Mouse (Mus musculus) right cerebral cortex, adult 18-20 months (tissue): Measurements from ENCODE around the gene Tcte1.
A peak's percentile ranks its signal among the peaks of the same experiment; 100 is the strongest.

Experiments used
- DNase-seq: peaks from one replicate; pipeline ENCODE4 v3.0.0; 2022; ENCODE audit warnings: mixed read lengths

Tcte1 gene

DNA sequence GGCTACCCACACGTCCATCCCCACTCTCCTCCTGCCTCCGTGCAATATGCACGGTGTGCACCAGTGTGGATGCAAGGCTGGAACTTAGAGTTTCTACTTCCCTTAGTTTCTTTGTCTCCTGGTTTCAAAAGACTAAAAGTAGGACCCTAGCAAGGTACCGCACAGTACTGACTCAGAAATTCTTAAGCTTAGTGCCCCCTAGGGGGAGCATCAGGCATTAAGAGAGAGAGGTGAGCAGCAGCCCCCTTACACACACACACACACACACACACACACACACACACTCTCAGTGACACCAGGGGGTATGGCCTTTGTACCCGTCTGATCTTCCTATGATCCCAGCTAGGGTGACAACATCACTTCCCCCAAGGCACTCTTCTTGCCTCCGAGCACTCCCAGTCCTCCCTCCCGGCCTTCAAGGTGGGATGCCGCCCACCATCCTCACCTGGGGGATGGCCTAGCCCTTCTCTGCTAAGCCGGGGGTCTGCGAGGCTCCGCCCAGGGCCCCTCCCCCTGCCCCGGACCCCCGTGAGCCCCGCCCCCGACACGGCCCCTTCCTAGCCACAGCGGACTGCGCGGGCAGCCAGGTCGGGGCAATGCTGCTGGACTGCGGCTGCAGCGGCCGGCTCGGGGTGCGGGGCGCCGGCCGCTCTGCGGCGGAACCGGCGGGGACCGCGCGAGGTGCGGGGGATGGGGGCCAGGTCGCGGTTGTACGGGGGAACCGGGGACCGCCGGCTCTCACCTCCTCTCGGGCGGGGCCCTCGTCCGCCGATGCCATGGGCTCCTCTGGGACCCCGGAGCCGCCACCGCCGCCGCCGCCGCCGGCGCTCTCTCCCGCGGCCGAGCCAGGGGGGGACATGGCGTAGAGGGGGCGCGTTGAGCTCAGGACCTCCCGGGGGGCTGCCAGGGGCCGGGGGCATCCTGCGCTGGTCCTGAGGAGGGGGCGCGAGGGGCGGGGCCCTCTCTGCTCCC is 25.6 kb downstream of the Tcte1 start:
- peak; percentile 78 for DNase-seq

DNA sequence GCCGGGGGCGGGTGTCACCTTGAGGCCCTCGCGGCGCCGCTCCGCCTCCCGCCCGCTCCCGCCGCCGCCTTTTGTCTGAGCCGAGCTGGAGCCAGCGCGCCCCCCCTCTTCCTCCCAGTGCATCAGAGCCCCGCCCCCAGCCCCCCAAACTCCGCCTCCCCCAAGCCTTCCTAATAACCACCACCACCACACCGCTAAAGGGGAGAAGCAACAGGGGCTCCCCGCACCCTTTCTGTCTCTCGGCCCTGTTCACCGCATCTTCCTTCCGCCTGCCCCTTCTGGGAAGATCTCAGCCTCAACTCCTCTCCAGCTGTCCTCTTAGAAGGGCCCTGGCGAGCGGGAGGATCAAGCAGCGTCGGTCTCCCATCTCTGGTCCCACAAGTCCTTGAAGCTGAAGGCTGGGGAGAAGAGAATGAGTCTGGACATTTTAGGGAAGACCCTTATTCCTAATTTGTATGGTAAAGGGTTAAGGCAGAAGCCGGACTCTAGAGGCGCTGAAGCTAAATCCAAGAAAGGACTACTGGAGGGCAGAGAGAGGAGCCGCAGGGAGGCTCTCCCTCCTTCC is 26.5 kb downstream of the Tcte1 start, which contains the start of gene Tmem151b:
Gene Tmem151b, minus strand, starts transcription at position 61 of the 565 bp plus-strand sequence.
- DNase-seq, result peak; percentile 71

DNA sequence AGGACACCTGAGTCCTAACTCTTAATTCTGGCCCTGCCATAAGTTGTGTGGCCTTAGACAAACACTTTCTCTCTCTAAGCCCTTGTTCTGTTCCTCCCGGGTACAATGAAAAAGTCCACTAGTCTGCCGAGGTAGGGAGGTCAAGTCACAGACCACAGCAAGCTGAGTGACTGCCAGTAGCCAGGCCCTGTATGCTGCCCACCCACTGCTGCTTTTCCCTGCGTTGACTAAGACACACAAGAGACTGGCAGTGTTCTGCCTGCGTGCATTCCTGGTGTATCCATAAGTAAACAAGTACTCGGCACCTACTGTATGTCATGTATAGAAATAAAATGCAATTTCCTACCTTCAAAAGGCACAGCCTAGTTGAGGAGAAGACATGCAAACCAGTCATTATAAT is 27.0 kb downstream of the Tcte1 start:
- no peak for DNase-seq

DNA sequence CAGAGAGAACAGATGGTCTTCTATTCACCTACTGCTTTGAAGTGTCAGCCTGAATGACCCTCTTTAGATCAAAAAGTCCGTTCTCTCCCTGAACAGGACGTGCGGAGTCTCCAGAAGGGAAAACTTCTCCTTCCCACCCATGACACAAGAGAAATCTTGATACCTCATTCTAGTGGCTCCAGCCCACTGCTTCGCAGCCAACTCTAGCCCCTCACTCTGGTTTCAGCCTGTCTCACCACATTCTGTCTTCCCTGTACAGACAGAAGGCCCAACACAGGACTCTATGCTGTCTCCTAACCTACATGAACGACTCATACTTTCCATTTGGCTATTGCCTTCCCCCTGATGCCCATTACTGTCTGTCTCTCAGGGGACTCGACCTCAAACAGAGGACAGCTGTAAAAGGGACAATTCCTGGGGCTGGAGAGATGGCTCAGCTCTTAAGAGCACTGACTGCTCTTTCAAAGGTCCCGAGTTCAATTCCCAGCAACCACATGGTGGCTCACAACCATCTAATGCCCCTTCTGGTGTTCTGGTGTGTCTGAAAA is 28.1 kb downstream of the Tcte1 start:
- no peak for DNase-seq

DNA sequence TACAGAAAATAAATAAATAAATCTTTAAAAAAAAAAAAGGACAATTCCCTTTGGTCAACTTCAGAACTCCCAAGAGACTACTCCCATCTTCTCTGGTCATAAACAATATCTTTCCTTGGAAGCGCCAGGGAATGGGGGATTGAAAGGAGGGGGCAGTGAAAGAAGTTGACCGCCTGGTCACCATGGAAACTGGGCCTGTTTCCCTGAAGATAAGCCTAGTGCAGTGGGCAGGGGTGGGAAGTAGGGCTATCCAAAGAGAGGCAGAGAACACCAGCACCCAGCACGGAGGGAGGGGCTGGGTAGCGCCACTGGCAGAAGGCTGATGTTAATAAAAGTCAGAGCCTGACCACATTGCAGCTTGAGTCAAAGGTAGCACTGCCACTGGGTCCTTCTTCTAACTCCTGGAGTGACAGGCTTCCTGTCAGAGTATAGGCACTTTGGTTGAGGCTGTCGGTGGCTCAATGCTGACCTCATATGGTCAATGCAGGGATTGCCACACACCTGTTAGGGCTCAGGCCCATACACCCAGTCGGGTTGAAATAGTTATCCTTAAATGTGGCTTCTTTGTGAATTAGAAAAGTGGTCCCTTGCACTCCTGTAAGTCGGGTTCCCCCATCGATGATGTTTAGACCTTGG is 28.7 kb downstream of the Tcte1 start:
- DNase-seq, result peak; percentile 75

DNA sequence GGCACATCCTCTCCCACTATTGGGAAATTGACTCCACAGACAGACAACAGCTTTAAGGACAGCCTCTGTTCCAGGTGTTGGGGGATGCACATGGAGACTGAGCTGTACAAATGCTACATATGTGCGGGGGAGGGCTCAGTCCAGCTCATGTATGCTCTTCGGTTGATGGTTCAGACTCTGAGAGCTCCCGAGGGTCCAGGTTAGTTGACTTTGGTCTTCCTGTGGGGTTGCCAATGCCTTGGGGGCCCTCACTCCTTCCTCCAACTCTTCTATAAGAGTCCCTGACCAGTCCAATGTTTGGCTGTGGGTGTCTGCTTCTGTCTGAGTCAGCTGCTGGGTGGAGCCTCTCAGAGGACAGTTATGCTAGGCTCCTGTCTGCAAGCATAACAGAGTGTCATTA is 29.8 kb downstream of the Tcte1 start:
- no peak for DNase-seq

DNA sequence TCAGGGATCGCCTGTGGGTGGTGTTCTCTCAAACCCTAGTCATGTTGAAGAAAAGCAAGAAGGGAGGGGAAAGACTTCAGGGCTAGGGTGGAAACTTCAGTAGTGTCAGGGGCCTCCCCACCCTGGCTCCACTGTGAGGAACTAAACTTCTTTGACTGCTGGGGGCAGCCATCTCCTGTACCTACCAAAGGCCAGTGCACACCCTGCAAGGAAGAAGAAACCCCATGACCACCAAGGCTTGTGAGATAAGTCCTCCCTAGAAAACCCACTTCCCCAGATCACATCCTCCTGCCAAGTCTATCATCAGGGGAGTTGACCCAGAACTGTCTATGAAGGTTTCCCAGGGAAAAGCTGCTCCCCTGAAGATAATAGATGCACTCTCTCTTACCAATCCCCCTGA is 31.2 kb downstream of the Tcte1 start:
- no peak for DNase-seq

DNA sequence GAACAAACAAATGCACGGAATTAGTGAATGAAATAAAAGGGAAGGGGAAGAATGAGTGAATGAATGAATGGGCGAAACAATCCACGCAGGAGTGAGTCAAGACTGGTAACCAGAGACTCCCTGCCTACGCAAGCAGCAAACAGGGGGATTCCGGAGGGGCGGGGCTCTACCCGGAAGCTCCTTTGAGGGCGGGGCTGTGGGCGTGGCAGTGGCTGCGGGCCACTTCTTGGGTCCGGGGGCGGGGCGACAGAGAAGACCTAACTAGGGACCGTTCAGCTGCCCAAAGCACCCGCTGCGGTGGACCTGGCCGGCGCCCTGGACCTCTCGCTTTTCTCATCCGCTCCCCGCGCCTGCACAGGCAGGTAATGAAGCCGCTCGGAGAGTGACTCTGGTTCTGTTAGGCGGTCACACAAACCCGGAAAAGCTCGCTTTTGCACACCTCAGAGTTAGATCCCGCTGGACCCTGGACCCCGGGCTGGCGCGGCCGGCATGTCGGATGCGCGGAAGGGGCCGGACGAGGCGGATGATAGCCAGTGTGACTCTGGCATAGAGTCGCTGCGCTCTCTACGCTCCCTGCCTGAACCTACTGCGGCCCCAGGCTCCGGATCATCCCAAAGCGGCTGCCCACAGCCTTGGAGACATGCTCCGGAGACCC is 32.3 kb downstream of the Tcte1 start, which contains the start of gene Nfkbie:
Gene Nfkbie, plus strand, starts transcription at position 252 of the 655 bp plus-strand sequence.
- peak; percentile 91 for DNase-seq

DNA sequence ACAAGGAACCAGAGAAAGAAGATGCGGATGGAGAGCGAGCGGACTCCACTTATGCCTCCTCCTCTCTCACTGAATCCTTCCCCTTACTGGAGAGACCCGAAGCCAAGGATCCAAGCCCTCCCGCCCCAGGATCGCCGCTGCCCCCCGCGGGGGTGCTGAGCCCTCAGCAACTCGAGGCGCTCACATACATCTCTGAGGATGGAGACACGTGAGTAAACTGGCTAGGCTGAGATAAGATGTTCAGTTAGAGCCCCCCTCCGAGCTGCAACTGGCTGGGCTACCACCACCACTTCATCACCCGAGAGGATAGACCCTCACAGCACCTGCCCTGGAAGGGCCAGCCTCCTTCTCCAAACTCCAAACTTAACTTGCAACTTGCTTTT is 32.9 kb downstream of the Tcte1 start:
- no peak for DNase-seq

DNA sequence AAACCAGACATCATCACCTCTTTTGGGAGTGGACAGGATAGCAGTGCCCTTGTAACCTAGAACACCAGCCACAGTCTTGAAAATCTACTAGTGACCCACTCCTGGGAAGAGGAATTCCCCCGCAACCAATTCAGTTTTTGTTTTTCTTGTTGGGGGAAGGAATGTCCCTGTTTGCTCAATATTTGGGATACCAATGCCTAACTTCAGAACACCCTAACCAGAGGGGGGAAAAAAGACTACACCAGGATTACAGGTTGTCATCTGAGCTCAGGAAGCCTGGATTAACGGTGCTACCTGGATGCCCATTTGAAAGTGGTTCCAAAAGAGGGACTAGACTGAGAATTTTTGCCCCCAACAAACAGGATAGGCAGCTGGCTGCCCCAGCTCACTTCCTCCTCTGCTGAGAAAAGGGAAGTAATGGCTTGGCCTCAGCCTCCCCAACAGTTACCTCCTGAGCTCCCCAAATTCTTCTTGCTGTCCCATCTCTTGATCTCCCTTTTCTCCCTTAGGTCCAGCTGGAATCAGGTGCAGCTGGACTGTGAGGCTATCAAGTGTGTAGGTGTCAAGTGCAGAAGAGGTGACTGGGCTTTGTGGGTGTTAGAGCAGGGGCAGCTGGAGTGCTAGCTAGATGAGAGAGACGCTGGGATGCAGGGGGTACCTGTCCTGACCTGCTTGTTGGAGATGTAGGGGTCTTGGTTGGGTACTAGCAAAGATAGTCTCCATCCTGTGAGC is 33.4 kb downstream of the Tcte1 start:
- no peak for DNase-seq

DNA sequence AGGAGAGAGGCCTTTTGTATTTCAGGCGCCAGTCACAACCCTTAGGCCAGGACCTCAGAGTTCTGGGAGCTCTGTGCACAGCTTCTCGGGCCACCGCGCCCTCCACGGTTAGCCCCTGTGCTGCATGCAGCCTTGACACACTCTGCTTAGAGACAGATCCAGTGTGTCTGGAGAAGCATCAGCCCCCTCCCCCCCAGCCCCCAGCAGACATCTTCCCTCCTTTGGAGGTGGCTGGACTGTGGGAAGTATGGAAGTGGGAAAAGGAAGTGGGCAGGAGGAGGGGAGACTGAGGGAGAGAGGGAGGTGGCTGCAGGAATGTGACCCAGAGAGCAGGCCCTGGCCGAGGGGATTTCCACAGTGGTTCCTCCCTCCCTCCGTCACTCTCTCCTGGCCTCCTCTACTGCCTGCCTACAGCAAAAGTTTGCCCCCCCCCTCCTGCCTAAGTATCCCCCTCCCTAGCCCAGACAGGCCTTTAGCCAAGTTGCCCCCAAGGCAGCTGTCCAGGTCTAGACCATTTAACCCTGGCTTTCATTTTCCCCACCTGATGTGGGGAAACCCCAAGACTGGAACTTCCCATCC is 34.1 kb downstream of the Tcte1 start:
- DNase-seq, result no peak

DNA sequence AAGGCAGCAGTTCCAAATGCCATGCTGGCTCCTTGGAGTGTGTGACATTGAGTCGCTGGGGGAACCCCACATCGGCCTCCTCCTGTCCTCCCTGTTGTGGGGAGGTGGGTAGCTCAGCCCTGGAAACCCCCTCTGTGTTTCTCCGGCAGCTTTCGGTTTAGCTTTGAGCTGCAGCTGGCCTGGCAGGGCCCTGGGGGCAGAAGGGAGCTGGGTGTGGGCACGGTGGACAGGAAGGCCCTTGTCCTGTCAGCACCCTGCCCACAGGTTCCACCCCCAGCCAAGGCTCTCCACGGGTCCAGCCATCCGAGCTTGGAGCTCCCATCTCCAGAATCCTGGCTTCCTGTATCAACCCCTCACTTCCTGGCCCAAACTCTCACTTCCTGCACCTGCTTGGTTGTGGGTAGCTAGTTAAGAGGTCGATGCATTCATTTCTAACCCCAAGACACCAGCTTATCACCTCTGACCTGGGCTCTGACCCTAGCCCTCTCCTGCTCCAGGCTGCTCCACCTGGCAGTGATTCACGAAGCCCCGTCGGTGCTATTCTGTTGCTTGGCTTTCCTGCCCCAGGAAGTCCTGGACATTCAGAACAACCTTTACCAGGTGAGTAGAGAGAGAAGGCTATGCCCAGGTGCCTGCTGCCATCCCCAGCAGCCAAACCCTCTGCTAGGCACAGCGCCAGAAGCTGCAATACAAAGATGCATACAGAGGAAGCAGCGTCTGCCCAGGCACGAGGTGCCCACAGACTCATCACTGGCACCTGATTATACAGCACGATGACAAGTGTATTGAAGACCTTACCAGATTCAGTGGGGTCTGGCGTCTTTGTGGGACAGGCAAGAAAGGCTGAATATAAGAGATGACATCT is 35.0 kb downstream of the Tcte1 start:
- DNase-seq, result no peak

DNA sequence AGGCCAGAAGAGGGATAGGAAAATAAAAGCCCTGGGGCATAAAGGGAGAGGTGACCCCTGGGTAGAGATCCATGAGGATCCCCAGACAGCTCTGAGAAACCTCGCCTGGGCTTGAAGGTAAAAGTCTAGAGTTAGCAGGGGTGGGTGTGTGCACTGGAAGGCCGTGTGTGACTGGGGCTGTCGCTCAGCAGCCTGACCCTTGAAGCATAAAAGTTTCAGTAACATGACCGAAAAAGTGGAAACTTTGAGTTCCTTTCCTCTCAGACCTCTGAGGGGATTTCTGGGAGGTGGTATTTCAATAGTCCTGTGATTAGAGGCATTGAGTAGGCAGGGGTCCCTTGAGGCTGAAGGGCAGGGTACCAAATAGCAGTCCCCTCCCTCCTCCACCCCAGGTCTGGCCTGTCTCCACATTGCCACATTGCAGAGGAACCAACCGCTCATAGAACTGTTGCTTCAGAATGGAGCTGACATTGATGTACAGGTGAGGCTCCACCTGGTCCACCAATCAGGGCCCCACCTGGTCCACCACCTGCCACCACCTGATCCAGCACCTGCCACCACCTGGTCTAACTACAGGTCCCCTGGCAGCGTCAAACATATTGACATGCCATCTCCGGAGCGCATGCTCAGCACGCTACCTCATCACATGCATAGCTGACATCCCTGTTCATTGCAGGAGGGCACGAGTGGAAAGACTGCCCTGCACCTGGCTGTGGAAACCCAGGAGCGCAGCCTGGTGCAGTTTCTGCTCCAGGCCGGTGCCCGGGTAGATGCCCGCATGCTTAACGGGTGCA is 36.7 kb downstream of the Tcte1 start:
- DNase-seq, result no peak

DNA sequence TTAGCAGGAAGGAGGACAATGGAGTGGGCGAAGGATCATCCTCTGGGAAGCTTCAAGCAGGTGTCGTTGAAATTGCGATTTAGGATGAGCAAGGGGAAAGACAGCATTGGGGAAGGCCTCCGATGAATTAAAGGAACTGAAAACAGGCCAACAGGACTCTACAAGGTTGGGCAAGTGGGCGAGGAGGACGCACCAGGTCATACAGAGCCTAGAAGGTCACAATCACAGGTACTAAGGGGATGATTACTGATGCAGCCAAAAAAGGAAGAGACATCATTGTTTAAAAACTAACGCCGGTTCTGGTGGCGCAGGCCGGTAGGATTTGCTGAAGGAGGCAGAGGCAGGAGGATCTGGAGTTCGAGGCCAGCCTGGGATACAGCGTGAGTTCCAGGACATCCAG is 40.0 kb downstream of the Tcte1 start:
- no peak for DNase-seq

DNA sequence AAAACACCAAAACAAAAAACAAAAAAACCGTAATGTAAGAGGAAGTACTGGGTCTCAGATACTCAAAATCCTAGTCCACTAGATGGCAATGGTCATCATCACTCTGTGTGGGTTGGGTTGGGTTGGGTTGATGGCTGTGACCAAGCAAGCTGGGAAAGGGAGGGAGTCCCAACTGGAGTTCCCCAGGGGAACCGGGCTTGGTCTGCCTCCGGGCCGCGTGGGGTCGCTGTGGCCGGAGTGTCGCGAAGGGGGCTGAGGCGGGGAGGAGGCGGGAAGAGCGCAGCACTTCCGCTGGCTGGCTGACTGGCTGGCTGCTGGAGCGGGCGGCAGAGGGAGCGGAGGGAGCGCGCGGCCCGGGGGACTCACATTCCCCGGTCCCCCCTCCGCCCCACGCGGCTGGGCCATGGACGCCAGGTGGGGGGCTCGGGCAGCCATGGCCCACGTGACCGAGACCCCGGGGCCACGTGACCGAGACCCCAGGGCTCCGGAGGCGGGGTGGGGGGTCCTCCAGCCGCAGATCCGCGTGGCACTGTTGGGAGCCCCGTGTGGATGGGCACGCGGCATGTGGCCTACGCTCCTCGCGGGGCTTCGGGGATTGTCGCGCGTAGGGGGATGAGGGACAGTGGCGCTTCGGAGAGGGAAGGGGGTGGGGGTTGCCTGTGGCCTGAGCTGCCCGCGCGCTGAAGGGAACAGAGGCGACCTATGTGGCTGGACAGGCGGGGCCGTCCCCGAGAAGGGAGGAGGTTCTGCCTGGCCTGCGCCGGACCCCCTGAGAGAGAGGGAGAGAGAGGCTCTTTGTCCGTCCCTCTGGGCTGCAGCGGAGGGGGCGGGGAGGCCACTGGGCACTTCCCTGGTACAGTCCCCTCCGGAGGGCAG is 40.7 kb downstream of the Tcte1 start, which contains the start of gene Slc35b2:
Gene Slc35b2, plus strand, starts transcription at position 220 of the 876 bp plus-strand sequence.
- DNase-seq, result peak; percentile 92

DNA sequence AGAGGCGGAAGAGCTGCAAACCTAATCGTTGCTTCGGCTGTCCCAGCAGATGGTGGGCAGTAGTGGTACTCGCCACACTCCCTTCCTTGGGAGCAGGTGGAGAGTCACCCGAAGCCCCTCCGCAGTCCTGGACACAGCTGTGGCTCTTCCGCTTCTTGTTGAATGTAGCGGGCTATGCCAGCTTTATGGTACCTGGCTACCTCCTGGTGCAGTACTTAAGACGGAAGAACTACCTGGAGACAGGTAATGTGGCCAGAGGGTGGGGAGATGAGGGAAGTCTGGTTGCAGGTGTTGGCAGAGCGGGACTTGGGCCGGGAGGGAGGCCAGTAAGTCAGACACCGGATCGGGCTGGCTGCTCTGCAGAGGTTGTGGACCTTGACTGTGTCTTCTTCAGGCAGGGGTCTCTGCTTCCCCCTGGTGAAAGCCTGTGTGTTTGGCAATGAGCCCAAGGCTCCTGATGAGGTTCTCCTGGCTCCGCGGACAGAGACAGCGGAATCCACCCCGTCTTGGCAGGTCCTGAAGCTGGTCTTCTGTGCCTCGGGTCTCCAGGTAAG is 41.4 kb downstream of the Tcte1 start:
- DNase-seq, result no peak

DNA sequence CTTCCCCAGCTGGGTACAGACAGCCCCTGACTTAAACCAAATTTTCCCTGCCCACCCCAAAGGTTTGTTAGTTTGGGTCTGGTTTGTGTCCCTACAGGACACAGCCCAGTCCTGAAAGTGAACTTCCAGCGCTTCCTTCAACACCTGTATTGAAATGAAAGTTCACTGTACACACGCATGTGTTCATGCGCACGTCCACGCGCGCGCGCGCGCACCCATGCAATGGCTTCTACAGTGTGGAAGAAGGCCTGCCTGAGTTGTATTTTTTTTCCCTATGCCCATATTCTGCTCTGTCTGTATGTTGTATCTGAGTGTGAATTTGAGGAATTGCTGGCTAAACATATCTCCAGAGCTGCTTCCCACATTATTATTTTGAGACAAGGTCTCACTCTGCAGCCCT is 41.9 kb downstream of the Tcte1 start:
- no peak for DNase-seq

DNA sequence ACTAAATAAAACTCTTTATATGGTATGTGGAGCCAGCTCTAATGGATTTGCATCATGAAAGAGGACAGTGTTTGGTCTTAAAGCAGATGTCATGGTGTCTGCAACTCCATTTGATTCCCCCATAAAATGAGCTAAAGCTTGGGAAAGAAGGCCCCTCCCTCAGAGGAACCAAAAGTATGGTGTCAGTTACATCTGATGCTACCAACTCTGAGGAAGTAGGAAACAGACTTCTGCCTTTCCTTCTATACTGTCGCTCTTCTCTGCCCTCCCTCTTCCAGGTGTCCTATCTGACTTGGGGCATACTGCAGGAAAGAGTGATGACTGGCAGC is 42.8 kb downstream of the Tcte1 start:
- no peak for DNase-seq
